Mouse (Mus musculus): ENCODE data around the gene Gm21988. TPM values are rescaled to one million over a fixed set of nuclear protein-coding genes. Genes with fewer than 3 reads are reported as not detected.
A peak's percentile ranks its signal among the peaks of the same experiment; 100 is the strongest.

The Gm21988 gene
- polyA plus RNA-seq, 1 experiment from 2014 or later: 15.9 TPM

GRCm38 (mm10) chr11:70220731-70221602 lies 18.7 kb downstream of the Gm21988 start, which contains the start of gene Slc16a13:
Gene Slc16a13 (minus strand): TSS chr11:70221064.
- H3K4me1 ChIP-seq (replicated peaks; ENCODE audit: insufficient read depth, low read length): 0 out of 2 replicates have a peak, but pooled peaks cover under 1% of the 10 kb centered on the region
- peak within 1 kb of the TSS; percentile 66 for H3K9ac ChIP-seq (ENCODE audit: low read depth, low read length)
- H3K27ac ChIP-seq: peak within 1 kb of the TSS; percentile 81
- H3K4me3 ChIP-seq (replicated peaks; ENCODE audit: low read depth, low read length): peak within 1 kb of the TSS; percentile 39
- under 1% methylated on average over 28 of the region's 28 CpGs for WGBS
- peak within 1 kb of the TSS; percentile 82 for H3K4me2 ChIP-seq (ENCODE audit: low read length)
- peak; percentile 86 for ATAC-seq (replicated peaks; ENCODE audit: low FRiP score, low read depth)
- no peaks in the 10 kb centered on the region for H3K9me3 ChIP-seq (replicated peaks; ENCODE audit: low read length)
- no peak for TF ChIP-seq CTCF (IDR thresholded peaks at IDR 0.05; ENCODE audit: low read depth)
- no peaks in the 10 kb centered on the region for H3K36me3 ChIP-seq (ENCODE audit: insufficient read depth, low read length)
- DNase-seq (ENCODE audit: low spot score): peak; percentile 98
- no peaks in the 10 kb centered on the region; the same call in 1 of the 2 replicates for H3K27me3 ChIP-seq (ENCODE audit: insufficient read depth, low read length)

- Histone ChIP-seq H3K36me3 (ENCODE audit: insufficient read depth, low read length) (no peaks in the 10 kb centered on the region), H3K4me3 (replicated peaks; ENCODE audit: low read depth, low read length) (peak overlapping the region; percentile 39), H3K27ac (peak overlapping the region; percentile 81), H3K4me2 (ENCODE audit: low read length) (peak overlapping the region; percentile 82), H3K27me3 (ENCODE audit: insufficient read depth, low read length) (peaks cover 5% of the 10 kb centered on the region), H3K4me1 (replicated peaks; ENCODE audit: insufficient read depth, low read length) (no peaks in the 10 kb centered on the region), H3K9ac (ENCODE audit: low read depth, low read length) (peak overlapping the region; percentile 59), H3K9me3 (replicated peaks; ENCODE audit: low read length) (no peaks in the 10 kb centered on the region)
- no peak for TF ChIP-seq CTCF (IDR thresholded peaks at IDR 0.05; ENCODE audit: low read depth)
- WGBS: 2% methylated on average over 24 of the region's 24 CpGs
- DNase-seq (ENCODE audit: low spot score) (no peak), ATAC-seq (replicated peaks; ENCODE audit: low FRiP score, low read depth) (no peak)
Measured at GRCm38 (mm10) chr11:70220323-70220722, 19.3 kb downstream of the Gm21988 start.

GRCm38 (mm10) chr11:70219873-70220272 lies 19.8 kb downstream of the Gm21988 start:
- peak overlapping the region; percentile 81; the same call in 1 of the 2 replicates for H3K27ac ChIP-seq
- H3K4me1 ChIP-seq (replicated peaks; ENCODE audit: insufficient read depth, low read length): peaks cover 3% of the 10 kb centered on the region; the same call in 1 of the 2 replicates
- 60% methylated on average over 7 of the region's 7 CpGs for WGBS
- no peaks in the 10 kb centered on the region for H3K9me3 ChIP-seq (replicated peaks; ENCODE audit: low read length)
- peak overlapping the region; percentile 39 for H3K4me3 ChIP-seq (replicated peaks; ENCODE audit: low read depth, low read length)
- no peak for TF ChIP-seq CTCF (IDR thresholded peaks at IDR 0.05; ENCODE audit: low read depth)
- H3K36me3 ChIP-seq (ENCODE audit: insufficient read depth, low read length): no peaks in the 10 kb centered on the region
- peak overlapping the region; percentile 82 for H3K4me2 ChIP-seq (ENCODE audit: low read length)
- ATAC-seq (replicated peaks; ENCODE audit: low FRiP score, low read depth) (no peak), DNase-seq (ENCODE audit: low spot score) (no peak)
- peaks cover 6% of the 10 kb centered on the region for H3K27me3 ChIP-seq (ENCODE audit: insufficient read depth, low read length)
- peak overlapping the region; percentile 59 for H3K9ac ChIP-seq (ENCODE audit: low read depth, low read length)

GRCm38 (mm10) chr11:70218741-70219470 lies 20.7 kb downstream of the Gm21988 start:
- H3K36me3 ChIP-seq (ENCODE audit: insufficient read depth, low read length): no peaks in the 10 kb centered on the region
- H3K27me3 ChIP-seq (ENCODE audit: insufficient read depth, low read length): peaks cover 8% of the 10 kb centered on the region
- no peak for TF ChIP-seq CTCF (IDR thresholded peaks at IDR 0.05; ENCODE audit: low read depth)
- WGBS: 85% methylated on average over 15 of the region's 15 CpGs
- peak overlapping the region; percentile 82; the same call in 1 of the 2 replicates for H3K4me2 ChIP-seq (ENCODE audit: low read length)
- peak overlapping the region; percentile 14; the same call in 1 of the 2 replicates for H3K27ac ChIP-seq
- DNase-seq (ENCODE audit: low spot score): no peak
- peaks cover 12% of the 10 kb centered on the region for H3K4me1 ChIP-seq (replicated peaks; ENCODE audit: insufficient read depth, low read length)
- no peak overlapping the region for H3K4me3 ChIP-seq (replicated peaks; ENCODE audit: low read depth, low read length)
- no peak overlapping the region for H3K9ac ChIP-seq (ENCODE audit: low read depth, low read length)
- ATAC-seq (replicated peaks; ENCODE audit: low FRiP score, low read depth): no peak
- H3K9me3 ChIP-seq (replicated peaks; ENCODE audit: low read length): no peaks in the 10 kb centered on the region

- peaks cover 8% of the 10 kb centered on the region for H3K27me3 ChIP-seq (ENCODE audit: insufficient read depth, low read length)
- 56% methylated on average over 4 of the region's 4 CpGs for WGBS
- H3K4me2 ChIP-seq (ENCODE audit: low read length): no peak overlapping the region
- peak overlapping the region; percentile 39 for H3K27ac ChIP-seq
- no peaks in the 10 kb centered on the region for H3K36me3 ChIP-seq (ENCODE audit: insufficient read depth, low read length)
- DNase-seq (ENCODE audit: low spot score) (no peak), ATAC-seq (replicated peaks; ENCODE audit: low FRiP score, low read depth) (no peak)
- H3K4me1 ChIP-seq (replicated peaks; ENCODE audit: insufficient read depth, low read length): peaks cover 16% of the 10 kb centered on the region
- no peak overlapping the region for H3K4me3 ChIP-seq (replicated peaks; ENCODE audit: low read depth, low read length)
- H3K9me3 ChIP-seq (replicated peaks; ENCODE audit: low read length): no peaks in the 10 kb centered on the region
- no peak overlapping the region for H3K9ac ChIP-seq (ENCODE audit: low read depth, low read length)
- no peak for TF ChIP-seq CTCF (IDR thresholded peaks at IDR 0.05; ENCODE audit: low read depth)
Measured at GRCm38 (mm10) chr11:70218039-70218438, 21.6 kb downstream of the Gm21988 start.

- Histone ChIP-seq H3K36me3 (ENCODE audit: insufficient read depth, low read length) (no peaks in the 10 kb centered on the region), H3K4me2 (ENCODE audit: low read length) (no peak overlapping the region), H3K9me3 (replicated peaks; ENCODE audit: low read length) (no peaks in the 10 kb centered on the region), H3K27ac (no peak overlapping the region), H3K4me1 (replicated peaks; ENCODE audit: insufficient read depth, low read length) (peaks cover 16% of the 10 kb centered on the region), H3K4me3 (replicated peaks; ENCODE audit: low read depth, low read length) (no peak overlapping the region), H3K27me3 (ENCODE audit: insufficient read depth, low read length) (peaks cover 8% of the 10 kb centered on the region), H3K9ac (ENCODE audit: low read depth, low read length) (no peak overlapping the region)
- WGBS: 79% methylated on average over 3 of the region's 3 CpGs
- TF ChIP-seq CTCF (IDR thresholded peaks at IDR 0.05; ENCODE audit: low read depth): no peak
- no peak for ATAC-seq (replicated peaks; ENCODE audit: low FRiP score, low read depth)
- DNase-seq (ENCODE audit: low spot score): no peak
Measured at GRCm38 (mm10) chr11:70216103-70216502, 23.5 kb downstream of the Gm21988 start.
